Mouse (Mus musculus) ovary, postnatal 36 days (tissue): ENCODE data around the gene Rwdd2a.
"Not testable (repeated sequence)": the region's sequence is repeated elsewhere in the genome, so short reads cannot be mapped to it uniquely, and the experiment has no call there.

ENCODE experiments used
- DNase-seq: peaks from one replicate; pipeline ENCODE4 v3.0.0; 2022; ENCODE audit warnings: low spot score, mixed read lengths

Gene Rwdd2a

DNA sequence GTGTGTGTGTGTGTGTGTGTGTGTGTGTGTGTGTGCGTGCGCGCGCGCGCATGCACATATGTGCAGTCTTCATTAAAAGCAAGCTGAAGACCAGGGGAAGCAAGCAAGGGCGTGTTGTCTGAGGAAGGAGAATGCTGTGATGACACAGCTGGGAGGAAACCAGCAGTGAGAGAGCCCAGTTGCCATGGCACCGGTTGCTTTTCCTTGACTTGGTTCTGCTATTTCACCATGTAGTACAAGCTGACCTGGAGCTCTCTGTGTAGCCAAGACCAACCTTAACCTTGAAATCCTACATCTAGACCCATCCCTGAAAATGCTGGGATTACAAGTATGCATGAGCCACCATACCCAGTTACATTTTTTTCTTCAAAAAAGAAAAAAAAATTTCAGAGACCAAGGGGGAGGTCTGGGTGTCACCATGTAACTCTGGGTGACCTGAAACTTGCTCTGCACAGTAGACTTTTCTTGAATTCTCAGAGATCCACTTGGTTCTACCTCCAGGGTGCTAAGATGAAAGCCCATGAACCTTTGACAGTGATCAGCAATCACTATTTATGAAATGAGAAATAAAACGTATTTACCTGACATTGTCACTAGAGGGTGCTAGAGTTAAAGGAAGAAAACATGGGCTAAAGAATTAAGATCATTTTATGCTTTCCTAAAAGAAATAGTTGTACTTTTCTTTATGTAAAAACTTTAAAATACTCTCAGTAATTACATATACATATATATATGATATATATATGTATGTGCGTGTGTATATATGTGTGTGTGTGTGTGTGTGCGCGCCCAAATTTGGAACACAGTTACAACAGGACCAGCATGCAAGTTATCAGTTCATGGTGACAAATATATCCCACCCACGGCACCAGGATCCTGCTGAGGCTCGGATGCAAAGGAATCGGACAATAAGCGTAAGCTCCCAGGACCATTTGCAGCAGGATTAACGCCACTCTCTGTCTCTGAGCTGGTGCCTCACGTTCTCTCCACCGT is 21.2 kb downstream of the Rwdd2a start:
- DNase-seq: peak; percentile 44

- not testable (repeated sequence) for DNase-seq
These were observed 22.6 kb downstream of the Rwdd2a start for GRCm38 (mm10) chr9:86594357-86594767.

- not testable (repeated sequence) for DNase-seq
These were observed 25.2 kb downstream of the Rwdd2a start for GRCm38 (mm10) chr9:86596983-86597382.

DNA sequence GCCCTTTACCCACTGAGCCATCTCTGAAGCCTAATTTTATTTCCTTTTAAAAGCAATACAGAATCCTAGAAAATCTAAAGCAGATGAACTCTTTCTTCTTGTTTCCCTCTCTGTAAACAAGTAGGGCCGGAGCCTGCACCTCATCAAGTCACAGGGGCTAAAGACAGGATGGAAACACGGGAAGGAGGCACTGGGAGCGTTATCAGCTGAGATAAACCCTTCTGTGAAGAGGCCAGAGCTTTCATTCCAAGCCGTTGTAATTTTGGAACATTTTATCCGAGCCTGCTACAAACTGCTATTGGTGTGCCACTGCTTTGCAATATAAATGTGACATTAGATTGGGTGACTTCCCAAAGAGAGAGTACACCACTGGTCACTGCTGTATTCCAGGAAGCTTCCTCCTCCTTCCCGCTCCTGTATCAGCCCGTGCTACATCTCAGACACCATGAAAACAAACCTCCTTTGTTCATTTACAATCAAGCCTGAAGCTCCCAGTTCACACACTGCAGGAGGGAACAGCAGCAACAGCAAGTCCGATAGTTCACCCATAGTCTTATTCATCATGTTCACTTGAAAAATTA is 28.0 kb downstream of the Rwdd2a start:
- no peak for DNase-seq

GRCm38 (mm10) chr9:86605776-86606175 is 34.0 kb downstream of the Rwdd2a start:
- no peak for DNase-seq

GRCm38 (mm10) chr9:86612091-86612490 is 40.3 kb downstream of the Rwdd2a start:
- no peak for DNase-seq

DNA sequence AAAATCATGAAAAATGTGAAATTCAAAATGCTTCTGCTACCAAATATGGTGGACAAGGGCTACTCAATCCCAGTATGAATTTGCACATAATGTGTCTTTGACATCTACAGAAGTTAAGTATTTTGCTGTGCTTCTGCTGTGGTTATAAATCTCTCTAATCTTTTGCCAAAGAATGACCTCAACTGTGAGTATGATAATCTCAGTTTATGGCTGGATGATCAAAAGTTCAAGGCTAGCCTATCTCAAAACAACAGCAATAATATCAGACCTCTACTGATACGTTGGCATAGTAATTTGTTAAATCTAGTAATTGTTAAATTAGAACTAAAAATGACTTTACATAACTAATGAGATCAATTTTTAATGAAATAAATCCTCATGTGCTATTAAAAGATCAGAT is 44.0 kb downstream of the Rwdd2a start:
- DNase-seq: no peak

- no peak for DNase-seq
These were observed 46.2 kb downstream of the Rwdd2a start for GRCm38 (mm10) chr9:86617837-86618492.

GRCm38 (mm10) chr9:86619341-86620139 is 47.7 kb downstream of the Rwdd2a start:
- no peak for DNase-seq

DNA sequence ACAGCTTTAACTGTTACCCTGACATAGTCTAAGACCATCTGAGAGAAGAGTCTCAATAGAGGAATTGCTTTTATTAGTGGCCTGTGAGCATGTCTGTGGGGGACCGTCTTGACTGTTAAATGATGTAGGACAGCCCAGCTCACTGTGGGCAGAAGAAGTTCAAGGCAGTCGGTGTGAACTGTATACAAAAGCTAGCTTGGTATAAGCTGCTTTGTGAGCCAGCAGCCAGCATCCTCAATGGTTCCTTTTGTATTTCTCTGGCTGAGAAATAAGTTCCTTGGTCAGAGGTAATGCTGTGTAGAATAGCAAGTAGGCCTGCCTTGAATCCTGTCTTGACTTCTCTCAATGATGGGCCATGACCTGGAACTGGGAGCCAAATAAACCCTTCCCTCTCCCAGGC is 50.3 kb downstream of the Rwdd2a start:
- DNase-seq: no peak

GRCm38 (mm10) chr9:86624039-86624438 is 52.2 kb downstream of the Rwdd2a start:
- DNase-seq: no peak
